Mouse (Mus musculus) CH12.LX (cell line): ENCODE data around the gene Arhgef17. TPM values are rescaled to one million over a fixed set of nuclear protein-coding genes. Genes with fewer than 3 reads are reported as not detected.

Source experiments
- DNase-seq: peaks from one replicate; pipeline ENCODE4 v3.0.0-alpha.2; 2013; ENCODE audit errors: extremely low read depth
- H3K27ac ChIP-seq: 2 replicates; pipeline ENCODE4 v1.5.1; 2012; ENCODE audit warnings: low read depth, mild to moderate bottlenecking, control low read depth, moderate library complexity; ENCODE audit not compliant: insufficient read depth
- H3K27me3 ChIP-seq: replicated peaks from 2 replicates; pipeline ENCODE3; 2012; ENCODE audit warnings: inconsistent platforms
- H3K36me3 ChIP-seq, 2 experiments: replicated peaks in 1 of 2; 2 replicates each; pipeline versions ENCODE3 to v1.6.1; 2012; ENCODE audit warnings: inconsistent platforms in 1 of 2, low read length in 1 of 2, mild to moderate bottlenecking in 1 of 2, mixed read lengths in 1 of 2, moderate library complexity in 1 of 2; ENCODE audit not compliant: control insufficient read depth in 1 of 2, insufficient read depth in 1 of 2
- H3K4me1 ChIP-seq, 2 experiments: 2 replicates each; pipeline ENCODE4 v1.6.1; 2012; ENCODE audit warnings: inconsistent platforms in 1 of 2, moderate library complexity in 1 of 2; ENCODE audit not compliant: insufficient read depth in 2 of 2, control insufficient read depth in 1 of 2
- H3K4me2 ChIP-seq: 2 replicates; pipeline ENCODE4 v1.6.1; 2012; ENCODE audit warnings: low read depth, mild to moderate bottlenecking, control low read depth; ENCODE audit not compliant: poor library complexity, insufficient read depth, severe bottlenecking
- H3K4me3 ChIP-seq, 3 experiments: fragments of 150-350 bp in 1 of 3; sonication (generic) in 1 of 3; replicated peaks in 1 of 3; 2 replicates each; pipeline versions ENCODE3 to v1.5.1; 2011 to 2012; ENCODE audit warnings: low read depth in 2 of 3, low read length in 2 of 3, mild to moderate bottlenecking in 2 of 3, moderate library complexity in 2 of 3, control low read depth in 1 of 3, improper control_type of control experiment in 1 of 3, inconsistent platforms in 1 of 3, mixed read lengths in 1 of 3; ENCODE audit not compliant: poor library complexity in 1 of 3
- H3K79me2 ChIP-seq: replicated peaks from 2 replicates; pipeline ENCODE4 v1.6.1; 2012; ENCODE audit warnings: mild to moderate bottlenecking, moderate library complexity; ENCODE audit not compliant: control insufficient read depth, poor library complexity, insufficient read depth, severe bottlenecking; ENCODE audit errors: extremely low read depth
- H3K9ac ChIP-seq: 2 replicates; pipeline ENCODE4 v1.6.1; 2012; ENCODE audit warnings: low read depth, mild to moderate bottlenecking, control low read depth, moderate library complexity; ENCODE audit not compliant: insufficient read depth
- H3K9me3 ChIP-seq: replicated peaks from 2 replicates; pipeline ENCODE3; 2012; ENCODE audit warnings: low read length, inconsistent platforms, mixed read lengths
- CHD2 ChIP-seq: IDR thresholded peaks from 2 replicates; pipeline ENCODE4 v1.6.1; 2011; ENCODE audit warnings: low read length, improper control_type of control experiment
- CTCF ChIP-seq, 2 experiments: IDR thresholded peaks in 1 of 2; conservative IDR thresholded peaks in 1 of 2; 2 replicates each; pipeline ENCODE4 v1.5.1; 2011 to 2012; ENCODE audit warnings: low read depth in 2 of 2, low read length in 2 of 2, improper control_type of control experiment in 1 of 2, inconsistent platforms in 1 of 2, mild to moderate bottlenecking in 1 of 2, moderate library complexity in 1 of 2
- ELF1 ChIP-seq: IDR thresholded peaks from 2 replicates; pipeline ENCODE4 v1.6.1; 2014; ENCODE audit warnings: low read depth, mild to moderate bottlenecking, inconsistent platforms, low read length, improper control_type of control experiment
- GABPA ChIP-seq: IDR thresholded peaks from 2 replicates; pipeline ENCODE4 v1.6.1; 2012; ENCODE audit warnings: low read depth, low read length, improper control_type of control experiment, inconsistent platforms; ENCODE audit not compliant: insufficient replicate concordance
- IRF4 ChIP-seq: IDR thresholded peaks from 2 replicates; pipeline ENCODE4 v1.6.1; 2014; ENCODE audit warnings: low read depth, mild to moderate bottlenecking, inconsistent platforms, low read length, improper control_type of control experiment
- MAFK ChIP-seq: IDR thresholded peaks from 2 replicates; pipeline ENCODE4 v1.6.1; 2011; ENCODE audit warnings: low read length, improper control_type of control experiment; ENCODE audit not compliant: insufficient replicate concordance
- MEF2A ChIP-seq: IDR thresholded peaks from 2 replicates; pipeline ENCODE4 v1.6.1; 2014; ENCODE audit warnings: low read depth, mild to moderate bottlenecking, inconsistent platforms, low read length, improper control_type of control experiment, borderline replicate concordance
- MYC ChIP-seq: IDR thresholded peaks from 2 replicates; pipeline ENCODE4 v1.6.1; 2011; ENCODE audit warnings: low read depth, mild to moderate bottlenecking, improper control_type of control experiment, low read length
- NRF1 ChIP-seq: IDR thresholded peaks from 2 replicates; pipeline ENCODE4 v1.6.1; 2014; ENCODE audit warnings: low read depth, mild to moderate bottlenecking, inconsistent platforms, low read length, improper control_type of control experiment, moderate library complexity
- POLR2A ChIP-seq: IDR thresholded peaks from 2 replicates; pipeline ENCODE4 v1.6.1; 2011; ENCODE audit warnings: low read depth, mild to moderate bottlenecking, improper control_type of control experiment, low read length
- RCOR1 ChIP-seq: conservative IDR thresholded peaks from 2 replicates; pipeline ENCODE4 v1.6.1; 2012; ENCODE audit warnings: low read depth, mild to moderate bottlenecking, inconsistent platforms, low read length, improper control_type of control experiment
- SIN3A ChIP-seq: IDR thresholded peaks from 2 replicates; pipeline ENCODE4 v1.6.1; 2012; ENCODE audit warnings: low read length, improper control_type of control experiment, inconsistent platforms
- TCF12 ChIP-seq: IDR thresholded peaks from 2 replicates; pipeline ENCODE4 v1.6.1; 2014; ENCODE audit warnings: low read depth, mild to moderate bottlenecking, inconsistent platforms, low read length, improper control_type of control experiment
- UBTF ChIP-seq: IDR thresholded peaks from 2 replicates; pipeline ENCODE4 v1.6.1; 2012; ENCODE audit warnings: low read depth, mild to moderate bottlenecking, inconsistent platforms, low read length, improper control_type of control experiment, moderate library complexity
- USF2 ChIP-seq: conservative IDR thresholded peaks from 2 replicates; pipeline ENCODE4 v1.6.1; 2011; ENCODE audit warnings: low read depth, low read length, improper control_type of control experiment
- ZMIZ1 ChIP-seq: IDR thresholded peaks from 2 replicates; pipeline ENCODE4 v1.6.1; 2012; ENCODE audit warnings: low read depth, mild to moderate bottlenecking, inconsistent platforms, low read length, improper control_type of control experiment
- ZNF384 ChIP-seq: IDR thresholded peaks from 2 replicates; pipeline ENCODE4 v1.6.1; 2012; ENCODE audit warnings: low read depth, low read length, improper control_type of control experiment, inconsistent platforms
- dilution Hi-C: fragments of 300-500 bp; cut with MboI; formaldehyde crosslinking; loops from 2 replicates; pipeline ENCODE4 v1.14.3; 2020; ENCODE audit warnings: low sequenced_read_pairs; ENCODE audit not compliant: extremely low pct_unique_long_range_greater_than_20kb, extremely low pct_ligation_motif_present
- in situ Hi-C: fragments of 300-500 bp; cut with MboI; formaldehyde crosslinking; loops from 3 replicates; pipeline ENCODE4 v1.14.3; 2019; ENCODE audit warnings: low sequenced_read_pairs, low pct_ligation_motif_present, low pct_unique_long_range_greater_than_20kb, mixed read lengths
- polyA plus RNA-seq: library from polyadenylated mRNA; unstranded; fragments of >175 nt; gene quantifications from 2 replicates; pipeline ENCODE4 v1.2.1, GENCODE M21; 2012; ENCODE audit warnings: low read depth; ENCODE audit not compliant: insufficient read length
- total RNA-seq, 2 experiments: library from RNA; depleted of rRNA; stranded (reverse); fragments of 300-350 nt in 1 of 2; fragments of >200 nt in 1 of 2; gene quantifications; 2 replicates each; pipeline ENCODE4 v1.2.3; 2012 to 2014

Arhgef17 gene
- total and polyA plus RNA-seq, 3 experiments, result 2.3 to 6.7 (median 5.6) TPM

DNA sequence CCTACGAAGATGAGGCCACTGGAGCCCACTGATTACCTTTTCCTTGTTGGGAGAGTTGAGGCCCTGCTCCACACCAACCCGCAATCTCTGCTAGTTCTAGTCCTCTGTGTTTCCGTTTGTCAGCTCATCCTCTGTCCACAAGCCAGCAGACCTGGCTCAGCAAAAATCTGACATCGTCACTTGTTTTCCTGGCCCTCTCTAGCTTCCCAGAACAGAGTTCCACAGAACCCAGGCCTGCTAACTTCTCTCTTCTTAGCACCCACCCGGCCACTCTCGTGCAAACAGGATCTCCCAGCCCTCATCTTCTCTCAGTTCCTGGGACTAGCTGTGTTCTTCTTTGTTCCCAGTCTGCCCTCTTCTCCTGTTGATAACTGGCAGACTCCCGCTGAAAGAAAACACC is 20.8 kb upstream of the Arhgef17 start:
- in situ Hi-C loops (no loop called here), dilution Hi-C loops (no loop called here)
- Histone ChIP-seq H3K27me3 (no peaks in the 10 kb centered on the region), H3K36me3 (no peaks in the 10 kb centered on the region), H3K4me3 (no peak overlapping the region), H3K9ac (no peak overlapping the region), H3K79me2 (no peaks in the 10 kb centered on the region), H3K9me3 (no peaks in the 10 kb centered on the region), H3K4me2 (no peak overlapping the region), H3K27ac (no peak overlapping the region), H3K4me1 (peaks cover 10 to 18% of the 10 kb centered on the region in 2 experiments)
- no peak for DNase-seq
- TF ChIP-seq MEF2A, result no peak
- no peak for TF ChIP-seq POLR2A
- TF ChIP-seq ZMIZ1, result no peak
- no peak for TF ChIP-seq USF2
- TF ChIP-seq MAFK, result no peak
- no peak for TF ChIP-seq CTCF (conservative IDR thresholded peaks at IDR 0.05 in 1 of 2, IDR thresholded peaks at IDR 0.05 in 1 of 2; ENCODE audit: low read depth in 2 of 2, low read length in 2 of 2)
- TF ChIP-seq, all 38 proteins: peak for 0

DNA sequence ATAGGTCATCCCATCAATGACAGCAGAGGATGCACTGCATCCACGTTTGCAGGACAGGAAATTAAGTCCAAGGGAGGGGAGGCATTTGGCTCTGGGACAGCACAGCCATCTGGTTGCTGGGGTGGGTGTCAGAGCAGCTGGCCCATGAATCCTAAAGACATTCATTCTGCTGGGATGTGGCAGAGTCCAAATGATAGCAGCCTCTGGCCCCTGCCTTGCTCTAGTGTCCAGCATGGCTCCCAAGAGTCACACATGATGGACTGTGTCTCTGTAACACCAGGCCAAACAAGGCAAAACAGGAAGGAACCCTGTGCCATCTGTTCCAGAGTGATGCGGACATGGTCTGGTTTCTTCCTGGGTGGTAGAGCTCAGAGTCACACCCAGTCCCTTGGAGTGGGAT is 20.0 kb upstream of the Arhgef17 start:
- no peak for DNase-seq
- Histone ChIP-seq H3K79me2 (no peaks in the 10 kb centered on the region), H3K36me3 (no peaks in the 10 kb centered on the region), H3K4me1 (peaks cover 10 to 18% of the 10 kb centered on the region in 2 experiments), H3K9ac (no peak overlapping the region), H3K27me3 (no peaks in the 10 kb centered on the region), H3K27ac (no peak overlapping the region), H3K4me2 (no peak overlapping the region), H3K9me3 (no peaks in the 10 kb centered on the region), H3K4me3 (no peak overlapping the region)
- TF ChIP-seq NRF1 (no peak), CHD2 (no peak), ZNF384 (no peak), USF2 (no peak), CTCF (conservative IDR thresholded peaks at IDR 0.05 in 1 of 2, IDR thresholded peaks at IDR 0.05 in 1 of 2; ENCODE audit: low read depth in 2 of 2, low read length in 2 of 2) (no peak), GABPA (no peak), SIN3A (no peak), ELF1 (no peak), TCF12 (no peak), MYC (no peak), IRF4 (no peak), RCOR1 (no peak), MAFK (no peak), UBTF (no peak)
- dilution Hi-C loops, result no loop called here
- in situ Hi-C loops, result no loop called here
